Mouse (Mus musculus) lung, embryonic 14.5 days (tissue): ENCODE measurements around the gene 2310061I04Rik. TPM values are rescaled to one million over a fixed set of nuclear protein-coding genes. Genes with fewer than 3 reads are reported as not detected.

ENCODE experiments used
- ATAC-seq: fragments of 200-750 bp; cut with Nextera tagmentation; 2 replicates; pipeline ENCODE4 v1.8.0; 2017; ENCODE audit warnings: mild to moderate bottlenecking, moderate TSS enrichment, moderate library complexity; ENCODE audit not compliant: insufficient read depth
- DNase-seq: peaks from one replicate; pipeline ENCODE4 v3.0.0-alpha.2; 2015
- H3K27ac ChIP-seq: fragments of 300-500 bp; sonication (generic); 2 replicates; pipeline ENCODE4 v1.5.1; 2014; ENCODE audit warnings: low read depth, mild to moderate bottlenecking, moderate library complexity
- H3K27me3 ChIP-seq: fragments of 300-500 bp; sonication (generic); 2 replicates; pipeline ENCODE4 v1.6.1; 2014; ENCODE audit warnings: low read length, control low read depth; ENCODE audit not compliant: insufficient read depth
- H3K36me3 ChIP-seq: fragments of 300-500 bp; sonication (generic); 2 replicates; pipeline ENCODE4 v1.6.1; 2014; ENCODE audit warnings: control low read depth; ENCODE audit not compliant: insufficient read depth
- H3K4me1 ChIP-seq: fragments of 300-500 bp; sonication (generic); 2 replicates; pipeline ENCODE4 v1.6.1; 2014; ENCODE audit warnings: antibody characterized with exemption, control low read depth; ENCODE audit not compliant: insufficient read depth
- H3K4me2 ChIP-seq: fragments of 300-500 bp; sonication (generic); 2 replicates; pipeline ENCODE4 v1.6.1; 2014; ENCODE audit warnings: mild to moderate bottlenecking
- H3K4me3 ChIP-seq: fragments of 300-500 bp; sonication (generic); 2 replicates; pipeline ENCODE4 v1.5.1; 2014; ENCODE audit warnings: low read depth, low read length
- H3K9ac ChIP-seq: fragments of 300-500 bp; sonication (generic); 2 replicates; pipeline ENCODE4 v1.6.1; 2014
- H3K9me3 ChIP-seq: fragments of 300-500 bp; sonication (generic); 2 replicates; pipeline ENCODE4 v1.6.1; 2016; ENCODE audit warnings: low read depth, low read length, control low read depth
- CTCF ChIP-seq: IDR thresholded peaks from 2 replicates; pipeline ENCODE4 v1.5.1; 2016; ENCODE audit warnings: antibody characterized with exemption, low read depth
- WGBS: fragments of 180-500 bp; shearing (Covaris S2); extraction: QIAGEN DNeasy Blood & Tissue Kit; methylation state at CpG from one replicate; pipeline ENCODE4 v1.1.7; 2014; 5-methylcytosine and 5-hydroxymethylcytosine counted together
- polyA plus RNA-seq: library from polyadenylated mRNA; unstranded; fragments of >200 nt; fragmentation: Nextera tagmentation; extraction: Ambion mirVana; gene quantifications from 2 replicates; pipeline ENCODE4 v1.2.1, GENCODE M21; 2014

The 2310061I04Rik gene
- polyA plus RNA-seq, 1 experiment from 2014 or later, result 25.4 TPM

- 87% methylated on average over 9 of the region's 9 CpGs for WGBS
- H3K27ac ChIP-seq, result no peak overlapping the region
- H3K4me3 ChIP-seq, result no peak overlapping the region
- no peaks in the 10 kb centered on the region for H3K4me1 ChIP-seq
- no peak for TF ChIP-seq CTCF
- no peak for ATAC-seq
- DNase-seq, result peak; percentile 17
- H3K9ac ChIP-seq, result no peak overlapping the region
- peaks cover 70% of the 10 kb centered on the region for H3K36me3 ChIP-seq
- H3K4me2 ChIP-seq, result no peak overlapping the region
- no peaks in the 10 kb centered on the region for H3K9me3 ChIP-seq
- no peaks in the 10 kb centered on the region for H3K27me3 ChIP-seq
Measured at GRCm38 (mm10) chr17:35903343-35903991, 6.2 kb upstream of the 2310061I04Rik start.

GRCm38 (mm10) chr17:35900636-35901035, 3.4 kb upstream of the 2310061I04Rik start:
- no peaks in the 10 kb centered on the region for H3K27me3 ChIP-seq
- H3K4me1 ChIP-seq, result no peaks in the 10 kb centered on the region
- no peak overlapping the region for H3K27ac ChIP-seq
- no peak for TF ChIP-seq CTCF
- H3K36me3 ChIP-seq, result peaks cover 51% of the 10 kb centered on the region
- DNase-seq, result no peak
- no peak for ATAC-seq
- no peaks in the 10 kb centered on the region for H3K9me3 ChIP-seq
- no peak overlapping the region for H3K4me2 ChIP-seq
- WGBS, result 83% methylated on average over 3 of the region's 3 CpGs
- H3K4me3 ChIP-seq, result no peak overlapping the region
- no peak overlapping the region for H3K9ac ChIP-seq

GRCm38 (mm10) chr17:35897644-35898573, 678 bp upstream of the 2310061I04Rik start:
- H3K36me3 ChIP-seq, result peaks cover 48% of the 10 kb centered on the region
- peak; percentile 43 for ATAC-seq

GRCm38 (mm10) chr17:35887725-35888124, 9.5 kb downstream of the 2310061I04Rik start:
- H3K27ac ChIP-seq, result no peak overlapping the region
- peaks cover 94% of the 10 kb centered on the region for H3K36me3 ChIP-seq
- no peak overlapping the region for H3K9ac ChIP-seq
- TF ChIP-seq CTCF, result no peak
- no peak for ATAC-seq
- no peaks in the 10 kb centered on the region for H3K4me1 ChIP-seq
- WGBS, result 89% methylated on average over 13 of the region's 17 CpGs
- no peaks in the 10 kb centered on the region for H3K27me3 ChIP-seq
- H3K4me2 ChIP-seq, result no peak overlapping the region
- H3K9me3 ChIP-seq, result no peaks in the 10 kb centered on the region
- H3K4me3 ChIP-seq, result no peak overlapping the region
- DNase-seq, result no peak

More at GRCm38 (mm10) chr17:35897644-35898573, 678 bp upstream of the 2310061I04Rik start:
- peak overlapping the region; percentile 94 for H3K4me2 ChIP-seq
- peak overlapping the region; percentile 80; the same call in 1 of the 2 replicates for H3K9ac ChIP-seq
- no peaks in the 10 kb centered on the region for H3K27me3 ChIP-seq
- no peaks in the 10 kb centered on the region for H3K9me3 ChIP-seq
- peak overlapping the region; percentile 79 for H3K4me3 ChIP-seq
- H3K4me1 ChIP-seq, result no peaks in the 10 kb centered on the region
- no peak for TF ChIP-seq CTCF
- DNase-seq, result no peak
- 39% methylated on average over 23 of the region's 23 CpGs for WGBS
- peak overlapping the region; percentile 75; the same call in 1 of the 2 replicates for H3K27ac ChIP-seq

GRCm38 (mm10) chr17:35883777-35884176, 13.5 kb downstream of the 2310061I04Rik start:
- TF ChIP-seq CTCF, result no peak
- H3K27ac ChIP-seq, result no peak overlapping the region

GRCm38 (mm10) chr17:35882924-35883323, 14.3 kb downstream of the 2310061I04Rik start:
- no peak overlapping the region for H3K27ac ChIP-seq
- H3K9me3 ChIP-seq, result no peaks in the 10 kb centered on the region
- H3K4me3 ChIP-seq, result no peak overlapping the region
- no peaks in the 10 kb centered on the region for H3K27me3 ChIP-seq
- 90% methylated on average over 17 of the region's 17 CpGs for WGBS
- DNase-seq, result no peak
- H3K4me1 ChIP-seq, result 0 out of 2 replicates have a peak, but pooled peaks cover 5% of the 10 kb centered on the region
- H3K4me2 ChIP-seq, result no peak overlapping the region
- no peak for ATAC-seq
- no peak for TF ChIP-seq CTCF
- no peak overlapping the region for H3K9ac ChIP-seq
- peaks cover 61% of the 10 kb centered on the region for H3K36me3 ChIP-seq

More at GRCm38 (mm10) chr17:35883777-35884176, 13.5 kb downstream of the 2310061I04Rik start:
- H3K4me2 ChIP-seq, result no peak overlapping the region
- 94% methylated on average over 14 of the region's 14 CpGs for WGBS
- H3K36me3 ChIP-seq, result peaks cover 69% of the 10 kb centered on the region
- DNase-seq (no peak), ATAC-seq (no peak)
- H3K9me3 ChIP-seq, result no peaks in the 10 kb centered on the region
- H3K9ac ChIP-seq, result no peak overlapping the region
- 0 out of 2 replicates have a peak, but pooled peaks cover 5% of the 10 kb centered on the region for H3K4me1 ChIP-seq
- no peaks in the 10 kb centered on the region for H3K27me3 ChIP-seq
- H3K4me3 ChIP-seq, result no peak overlapping the region
